Mouse (Mus musculus) hindbrain, embryonic 13.5 days (tissue): ENCODE data around the gene Olfr1357. TPM values are rescaled to one million over a fixed set of nuclear protein-coding genes. Genes with fewer than 3 reads are reported as not detected.
"Not testable (repeated sequence)": the region's sequence is repeated elsewhere in the genome, so short reads cannot be mapped to it uniquely, and the experiment has no call there.

ENCODE experiments used
- ATAC-seq: fragments of 200-750 bp; cut with Nextera tagmentation; 2 replicates; pipeline ENCODE4 v1.8.0; 2017; ENCODE audit warnings: moderate TSS enrichment; ENCODE audit not compliant: low FRiP score
- H3K27ac ChIP-seq: fragments of 300-500 bp; sonication (generic); 2 replicates; pipeline ENCODE4 v1.5.1; 2015; ENCODE audit warnings: inconsistent platforms, mild to moderate bottlenecking, moderate library complexity
- H3K27me3 ChIP-seq: fragments of 300-500 bp; sonication (generic); 2 replicates; pipeline ENCODE4 v1.6.1; 2015; ENCODE audit warnings: mild to moderate bottlenecking, inconsistent platforms
- H3K36me3 ChIP-seq: fragments of 300-500 bp; sonication (generic); 2 replicates; pipeline ENCODE4 v1.6.1; 2015; ENCODE audit warnings: mild to moderate bottlenecking, inconsistent platforms
- H3K4me1 ChIP-seq: fragments of 300-500 bp; sonication (generic); replicated peaks from 2 replicates; pipeline ENCODE4 v1.6.1; 2015; ENCODE audit warnings: inconsistent platforms
- H3K4me2 ChIP-seq: fragments of 300-500 bp; sonication (generic); 2 replicates; pipeline ENCODE4 v1.6.1; 2015; ENCODE audit warnings: inconsistent platforms, mild to moderate bottlenecking, moderate library complexity
- H3K4me3 ChIP-seq: fragments of 300-500 bp; sonication (generic); 2 replicates; pipeline ENCODE4 v1.5.1; 2015; ENCODE audit warnings: mild to moderate bottlenecking, inconsistent platforms
- H3K9ac ChIP-seq: fragments of 300-500 bp; sonication (generic); 2 replicates; pipeline ENCODE4 v1.6.1; 2015; ENCODE audit warnings: mild to moderate bottlenecking, inconsistent platforms
- H3K9me3 ChIP-seq: fragments of 300-500 bp; sonication (generic); 2 replicates; pipeline ENCODE4 v1.6.1; 2016; ENCODE audit warnings: inconsistent platforms
- WGBS: fragments of 180-500 bp; shearing (Covaris S2); methylation state at CpG from one replicate; pipeline ENCODE4 v1.1.7; 2015; 5-methylcytosine and 5-hydroxymethylcytosine counted together
- polyA plus RNA-seq: library from polyadenylated mRNA; unstranded; fragments of >200 nt; fragmentation: Nextera tagmentation; extraction: Ambion mirVana; gene quantifications from 2 replicates; pipeline ENCODE4 v1.2.1, GENCODE M21; 2015

Gene Olfr1357
- not detected in 2 replicates for polyA plus RNA-seq

GRCm38 (mm10) chr10:78617974-78618373, at the start of gene Olfr1357:
Gene Olfr1357, minus strand, starts transcription at chr10:78618074.
- no peak for ATAC-seq

DNA sequence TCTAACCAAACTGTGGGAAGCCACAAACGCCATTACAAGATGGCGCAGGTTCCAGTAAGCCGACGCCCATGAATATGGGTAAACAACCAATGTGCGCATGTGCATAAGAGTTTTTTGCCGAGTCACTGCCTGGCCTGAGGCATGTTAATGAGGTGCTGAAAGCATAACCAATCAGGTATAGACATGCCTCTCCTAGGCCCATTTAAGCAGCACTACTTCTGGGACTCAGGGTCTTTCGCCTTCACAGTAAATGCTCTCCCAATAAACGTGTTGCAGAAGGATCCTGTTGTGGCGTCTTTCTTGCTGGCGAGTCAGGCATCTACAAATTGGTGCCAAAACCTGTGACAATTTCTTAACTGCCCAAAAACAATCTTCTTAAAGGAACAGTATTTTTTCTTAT, 48.8 kb upstream of the Olfr1357 start:
- WGBS = 94% methylated on average over 10 of the region's 10 CpGs
- not testable (repeated sequence) for H3K27ac ChIP-seq

More at GRCm38 (mm10) chr10:78617974-78618373, at the start of gene Olfr1357:
- Histone ChIP-seq H3K9me3 (no peaks in the 10 kb centered on the region), H3K27ac (no peak within 1 kb of the TSS), H3K4me1 (no peaks in the 10 kb centered on the region), H3K36me3 (no peaks in the 10 kb centered on the region), H3K27me3 (no peaks in the 10 kb centered on the region), H3K9ac (no peak within 1 kb of the TSS), H3K4me2 (no peak within 1 kb of the TSS), H3K4me3 (no peak within 1 kb of the TSS)
- 93% methylated on average over 1 of the region's 1 CpGs for WGBS

DNA sequence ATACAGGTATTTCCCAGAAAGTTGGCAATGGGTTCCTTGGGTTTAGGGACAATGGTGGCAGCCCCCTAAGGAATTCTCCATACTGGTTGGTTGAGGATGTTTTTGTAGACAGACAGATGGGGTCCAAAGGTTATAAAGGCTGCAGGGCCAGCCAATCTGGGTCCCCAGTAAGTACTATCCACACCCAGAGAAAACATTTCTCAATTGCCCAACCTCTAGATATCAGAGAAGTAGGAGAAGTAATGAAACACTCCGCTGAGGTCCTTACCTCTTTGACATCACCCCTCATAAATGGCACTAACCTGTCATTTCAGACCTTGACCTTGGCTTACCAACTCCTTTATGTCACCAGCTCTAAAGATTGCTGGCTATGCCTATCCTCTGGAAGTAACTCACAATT, 46.7 kb upstream of the Olfr1357 start:
- Histone ChIP-seq H3K4me3 (no peak overlapping the region), H3K4me1 (no peaks in the 10 kb centered on the region), H3K36me3 (no peaks in the 10 kb centered on the region), H3K4me2 (no peak overlapping the region), H3K27ac (no peak overlapping the region), H3K27me3 (no peaks in the 10 kb centered on the region), H3K9ac (no peak overlapping the region), H3K9me3 (no peaks in the 10 kb centered on the region)
- WGBS = 96% methylated on average over 1 of the region's 1 CpGs
- ATAC-seq = no peak

More for the DNA sequence above, 48.8 kb upstream of the Olfr1357 start:
- not testable (repeated sequence) for H3K4me2 ChIP-seq, H3K4me3 ChIP-seq, ATAC-seq, H3K4me1 ChIP-seq, H3K27me3 ChIP-seq, H3K9ac ChIP-seq, H3K9me3 ChIP-seq, H3K36me3 ChIP-seq

DNA sequence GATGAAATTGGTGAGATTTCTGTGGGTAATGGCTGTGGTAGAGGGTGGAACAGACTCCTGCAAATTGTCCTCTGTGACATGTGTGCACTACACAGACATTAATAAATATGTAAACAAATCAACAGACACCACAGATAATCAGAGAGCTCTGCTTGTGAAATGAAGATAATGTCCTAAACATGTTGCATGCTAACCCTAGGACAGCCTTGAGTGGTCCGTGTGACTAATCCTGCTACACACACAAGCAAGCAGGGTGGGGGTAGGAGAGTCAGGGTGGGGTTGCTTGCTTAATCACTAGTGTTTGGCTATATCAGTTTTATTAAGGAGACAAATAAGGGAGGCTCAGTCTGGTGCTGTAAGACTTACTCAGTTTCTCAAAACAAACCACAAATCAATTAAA, 43.3 kb upstream of the Olfr1357 start:
- Histone ChIP-seq H3K4me3 (no peak overlapping the region), H3K4me2 (no peak overlapping the region), H3K27ac (no peak overlapping the region), H3K36me3 (no peaks in the 10 kb centered on the region), H3K4me1 (no peaks in the 10 kb centered on the region), H3K27me3 (no peaks in the 10 kb centered on the region), H3K9ac (no peak overlapping the region), H3K9me3 (no peaks in the 10 kb centered on the region)
- WGBS = 93% methylated on average over 1 of the region's 1 CpGs
- no peak for ATAC-seq

- 28% methylated on average over 6 of the region's 6 CpGs for WGBS
- Histone ChIP-seq H3K9ac (no peak overlapping the region), H3K4me3 (no peak overlapping the region), H3K4me1 (no peaks in the 10 kb centered on the region), H3K36me3 (no peaks in the 10 kb centered on the region), H3K9me3 (no peaks in the 10 kb centered on the region), H3K27me3 (no peaks in the 10 kb centered on the region), H3K27ac (no peak overlapping the region), H3K4me2 (peak overlapping the region; percentile 27)
- ATAC-seq = peak; percentile 74
Measured at GRCm38 (mm10) chr10:78632311-78632710, 14.4 kb upstream of the Olfr1357 start.

DNA sequence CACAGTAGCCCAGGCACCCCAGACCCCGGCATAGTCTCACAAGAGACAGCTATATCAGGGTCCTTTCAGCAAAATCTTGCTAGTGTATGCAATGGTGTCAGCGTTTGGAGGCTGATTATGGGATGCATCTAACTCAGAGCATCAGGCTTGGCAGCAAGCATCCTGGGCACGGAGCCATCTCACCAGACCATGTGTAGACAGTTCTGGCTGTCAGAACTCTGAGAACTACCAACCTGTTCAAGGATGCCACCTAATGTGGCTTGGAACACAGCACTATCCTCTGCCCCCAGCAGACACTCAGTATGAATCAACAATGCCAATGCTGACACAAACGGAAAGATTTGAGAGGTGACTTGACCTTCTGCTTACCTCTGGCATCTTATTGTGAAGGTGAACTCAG, 12.3 kb upstream of the Olfr1357 start:
- no peaks in the 10 kb centered on the region for H3K9me3 ChIP-seq
- H3K9ac ChIP-seq = no peak overlapping the region
- H3K36me3 ChIP-seq = no peaks in the 10 kb centered on the region
- no peak overlapping the region for H3K4me3 ChIP-seq
- no peak for ATAC-seq
- WGBS = 87% methylated on average over 4 of the region's 4 CpGs
- no peak overlapping the region for H3K27ac ChIP-seq
- no peak overlapping the region for H3K4me2 ChIP-seq
- H3K4me1 ChIP-seq = no peaks in the 10 kb centered on the region
- no peaks in the 10 kb centered on the region for H3K27me3 ChIP-seq

DNA sequence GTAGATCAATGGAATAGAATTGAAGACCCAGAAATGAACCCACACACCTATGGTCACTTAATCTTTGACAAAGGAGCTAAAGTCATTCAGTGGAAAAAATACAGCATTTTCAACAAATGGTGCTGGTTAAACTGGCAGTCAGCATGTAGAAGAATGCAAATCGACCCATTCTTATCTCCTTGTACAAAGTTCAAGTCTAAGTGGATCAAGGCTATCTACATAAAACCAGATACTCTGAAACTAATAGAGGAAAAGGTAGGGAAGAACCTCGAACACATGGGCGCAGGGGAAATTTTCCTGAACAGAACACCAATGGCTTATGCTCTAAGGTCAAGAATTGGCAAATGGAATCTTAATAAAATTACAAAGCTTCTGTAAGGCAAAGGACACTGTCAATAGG, 5.3 kb upstream of the Olfr1357 start:
- H3K4me1 ChIP-seq, H3K4me2 ChIP-seq, H3K27ac ChIP-seq, H3K4me3 ChIP-seq, H3K27me3 ChIP-seq, H3K36me3 ChIP-seq, H3K9ac ChIP-seq, H3K9me3 ChIP-seq, ATAC-seq: not testable (repeated sequence)
- 83% methylated on average over 3 of the region's 3 CpGs for WGBS

DNA sequence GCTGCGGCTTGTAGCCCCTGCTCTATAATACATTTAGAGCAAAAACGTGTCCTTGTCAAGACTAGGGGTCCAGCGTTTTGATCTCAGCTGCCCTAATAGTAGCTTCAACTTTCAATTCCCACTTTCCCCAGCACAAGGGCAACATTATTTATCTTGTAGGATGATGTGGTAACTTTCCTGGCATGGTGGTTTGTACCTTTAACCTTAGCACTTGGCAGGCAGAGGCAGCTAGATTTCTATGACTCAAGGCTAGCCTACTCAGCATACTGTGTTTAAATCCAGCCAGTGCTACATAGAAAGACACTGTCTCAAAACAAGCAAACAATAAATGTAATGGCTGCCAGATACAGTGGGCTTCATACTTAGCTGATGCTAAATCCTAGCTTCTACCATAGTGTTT, 10.3 kb downstream of the Olfr1357 start:
- Histone ChIP-seq H3K27ac (no peak overlapping the region), H3K9ac (no peak overlapping the region), H3K27me3 (no peaks in the 10 kb centered on the region), H3K36me3 (no peaks in the 10 kb centered on the region), H3K9me3 (no peaks in the 10 kb centered on the region), H3K4me2 (no peak overlapping the region), H3K4me1 (no peaks in the 10 kb centered on the region), H3K4me3 (no peak overlapping the region)
- no peak for ATAC-seq
- 73% methylated on average over 3 of the region's 3 CpGs for WGBS

GRCm38 (mm10) chr10:78605080-78605479, 12.8 kb downstream of the Olfr1357 start:
- H3K27ac ChIP-seq = no peak overlapping the region
- no peak for ATAC-seq
- no peaks in the 10 kb centered on the region for H3K27me3 ChIP-seq
- no peaks in the 10 kb centered on the region for H3K4me1 ChIP-seq
- no peaks in the 10 kb centered on the region for H3K9me3 ChIP-seq
- WGBS = 49% methylated on average over 3 of the region's 3 CpGs
- no peak overlapping the region for H3K4me3 ChIP-seq
- H3K36me3 ChIP-seq = no peaks in the 10 kb centered on the region
- H3K9ac ChIP-seq = no peak overlapping the region
- no peak overlapping the region for H3K4me2 ChIP-seq

DNA sequence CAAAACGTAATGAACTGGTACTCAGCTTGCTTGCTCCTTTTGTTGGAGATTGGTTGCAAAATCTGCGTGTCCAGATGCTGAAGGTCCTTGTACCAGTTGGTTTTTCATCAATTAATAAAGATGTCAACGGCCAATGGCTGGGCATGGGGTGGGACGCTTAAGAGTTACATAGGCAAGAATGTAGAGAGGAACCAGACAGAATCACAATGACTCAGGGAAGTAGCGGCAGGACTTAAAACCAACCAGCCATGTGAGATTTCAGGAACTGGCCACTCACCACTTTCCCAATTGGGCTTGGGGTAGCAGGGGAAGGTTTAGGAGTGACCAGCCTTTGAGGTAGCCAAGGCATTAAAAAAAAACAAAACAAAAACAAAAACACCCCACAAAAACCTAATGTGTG, 18.0 kb downstream of the Olfr1357 start:
- Histone ChIP-seq H3K27me3 (no peaks in the 10 kb centered on the region), H3K9me3 (no peaks in the 10 kb centered on the region), H3K27ac (no peak overlapping the region), H3K36me3 (no peaks in the 10 kb centered on the region), H3K4me3 (no peak overlapping the region), H3K4me2 (no peak overlapping the region), H3K4me1 (no peaks in the 10 kb centered on the region), H3K9ac (no peak overlapping the region)
- WGBS = 90% methylated on average over 5 of the region's 5 CpGs
- ATAC-seq = no peak

GRCm38 (mm10) chr10:78594566-78594965, 23.3 kb downstream of the Olfr1357 start:
- ATAC-seq = no peak

GRCm38 (mm10) chr10:78594157-78594556, 23.7 kb downstream of the Olfr1357 start:
- H3K27me3 ChIP-seq = peaks cover 10% of the 10 kb centered on the region

More at GRCm38 (mm10) chr10:78594566-78594965, 23.3 kb downstream of the Olfr1357 start:
- Histone ChIP-seq H3K9ac (no peak overlapping the region), H3K27me3 (peaks cover 10% of the 10 kb centered on the region), H3K4me1 (peaks cover 18% of the 10 kb centered on the region), H3K36me3 (no peaks in the 10 kb centered on the region), H3K9me3 (no peaks in the 10 kb centered on the region), H3K27ac (no peak overlapping the region), H3K4me3 (no peak overlapping the region), H3K4me2 (no peak overlapping the region)

GRCm38 (mm10) chr10:78593736-78594135, 24.1 kb downstream of the Olfr1357 start:
- Histone ChIP-seq H3K9me3 (no peaks in the 10 kb centered on the region), H3K27me3 (peaks cover 10% of the 10 kb centered on the region), H3K4me2 (no peak overlapping the region), H3K9ac (no peak overlapping the region), H3K27ac (no peak overlapping the region), H3K36me3 (no peaks in the 10 kb centered on the region), H3K4me3 (no peak overlapping the region), H3K4me1 (peaks cover 18% of the 10 kb centered on the region)
- WGBS = 97% methylated on average over 5 of the region's 5 CpGs
- ATAC-seq = no peak

More at GRCm38 (mm10) chr10:78594157-78594556, 23.7 kb downstream of the Olfr1357 start:
- Histone ChIP-seq H3K4me3 (no peak overlapping the region), H3K9ac (no peak overlapping the region), H3K4me1 (peaks cover 18% of the 10 kb centered on the region), H3K36me3 (no peaks in the 10 kb centered on the region), H3K27ac (no peak overlapping the region), H3K4me2 (no peak overlapping the region), H3K9me3 (no peaks in the 10 kb centered on the region)
- no peak for ATAC-seq
- WGBS = 76% methylated on average over 6 of the region's 6 CpGs
